Mouse (Mus musculus): ENCODE data around the gene St5.

St5 gene

DNA sequence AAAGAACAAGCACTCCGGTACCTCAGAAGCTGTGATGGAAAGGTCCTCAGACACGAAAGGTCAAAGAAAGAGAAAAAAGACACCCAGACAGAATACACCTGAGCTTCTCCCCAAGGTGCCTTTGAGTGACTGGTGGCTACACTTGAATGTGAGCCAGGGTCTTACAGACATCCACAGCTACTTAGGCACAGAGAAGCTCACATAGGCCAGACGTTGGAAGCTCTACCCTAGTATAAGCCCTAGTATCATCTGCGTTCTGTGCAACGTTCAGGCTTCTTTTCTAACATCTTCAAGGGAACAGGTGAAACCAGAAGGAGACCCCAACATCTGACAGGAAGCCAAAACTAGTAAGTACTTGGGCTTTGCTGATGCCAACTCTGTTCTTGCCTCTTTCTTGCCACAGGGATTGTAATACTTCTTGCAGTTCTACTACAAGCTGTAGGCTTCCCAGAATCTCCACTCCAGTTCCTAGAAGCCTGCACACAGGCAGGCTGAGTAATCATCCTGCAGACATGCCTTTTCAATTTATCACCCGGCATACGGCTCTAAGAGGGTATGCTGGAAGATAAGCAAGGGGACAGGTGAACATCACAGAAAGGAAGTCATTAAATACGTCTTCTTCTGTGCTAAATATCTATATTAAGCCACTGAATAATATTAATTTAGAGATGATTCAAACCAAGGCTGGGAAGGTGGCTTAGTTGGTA, 67.2 kb downstream of the St5 start:
- DNase-seq: no peak

DNA sequence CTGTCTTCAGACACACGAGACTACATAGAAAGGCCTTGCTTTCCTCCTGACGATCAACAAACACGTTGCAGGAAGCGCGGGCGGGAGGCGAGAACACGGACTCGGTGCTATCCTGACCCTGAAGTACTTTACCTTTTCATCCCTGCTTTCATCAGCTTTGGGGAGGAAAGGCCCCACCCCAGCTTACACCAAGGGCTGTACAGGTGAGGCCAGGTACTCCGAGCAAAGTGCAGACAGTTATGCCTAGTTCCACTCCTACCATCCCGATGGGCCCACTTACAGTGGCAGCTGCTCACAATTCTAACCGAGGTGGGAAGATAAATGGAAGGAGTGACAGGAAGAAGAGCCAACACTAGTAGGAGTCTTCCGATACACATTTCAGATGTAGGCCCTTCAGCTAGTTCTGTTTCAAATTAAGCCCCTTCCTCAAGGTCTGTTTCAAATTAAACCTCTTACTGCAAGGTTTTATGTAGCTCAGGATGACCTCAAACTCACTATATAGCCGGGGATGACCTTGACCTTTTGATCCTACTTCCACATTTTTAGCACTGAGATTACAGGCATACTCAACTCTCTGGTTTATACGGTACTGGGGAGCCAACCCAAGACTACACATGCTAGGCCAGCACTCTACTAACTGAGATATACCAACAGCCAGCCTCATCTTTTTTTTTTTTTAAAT, 69.9 kb downstream of the St5 start:
- no peak for DNase-seq

- no peak for DNase-seq
Measured at GRCm38 (mm10) chr7:109631330-109631729, 72.1 kb downstream of the St5 start.

GRCm38 (mm10) chr7:109629871-109630778, 73.3 kb downstream of the St5 start:
- no peak for DNase-seq

GRCm38 (mm10) chr7:109628935-109629609, 74.3 kb downstream of the St5 start:
- DNase-seq: peak; percentile 38

GRCm38 (mm10) chr7:109627851-109628250, 75.6 kb downstream of the St5 start:
- no peak for DNase-seq

DNA sequence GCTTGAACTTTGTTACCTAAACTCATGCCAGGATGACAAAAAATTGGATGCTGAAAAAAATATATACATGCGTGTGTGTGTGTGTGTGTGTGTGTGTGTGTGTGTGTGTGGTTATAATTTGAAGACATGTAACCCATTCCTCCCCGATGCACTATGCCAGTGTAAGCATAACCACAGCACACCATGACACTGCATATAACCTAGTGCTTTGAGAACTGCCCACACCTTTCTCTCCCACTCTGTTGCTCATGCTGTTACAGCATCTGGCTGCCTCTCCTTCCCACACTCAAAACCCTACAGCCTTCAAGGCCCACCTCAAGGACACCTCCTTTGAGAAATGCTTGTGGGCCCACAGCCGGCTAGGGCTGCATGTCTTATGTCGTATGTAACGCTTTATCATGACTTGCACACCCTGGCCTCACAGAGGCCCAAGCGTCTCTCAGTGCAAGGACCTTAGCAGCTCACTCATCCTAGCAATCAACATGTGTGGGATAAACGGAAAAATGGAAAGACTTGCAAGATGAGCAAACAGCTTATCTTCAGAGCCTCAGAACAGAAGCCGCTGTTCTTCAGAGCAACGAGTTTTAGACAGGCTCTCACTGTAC, 81.1 kb downstream of the St5 start:
- no peak for DNase-seq

DNA sequence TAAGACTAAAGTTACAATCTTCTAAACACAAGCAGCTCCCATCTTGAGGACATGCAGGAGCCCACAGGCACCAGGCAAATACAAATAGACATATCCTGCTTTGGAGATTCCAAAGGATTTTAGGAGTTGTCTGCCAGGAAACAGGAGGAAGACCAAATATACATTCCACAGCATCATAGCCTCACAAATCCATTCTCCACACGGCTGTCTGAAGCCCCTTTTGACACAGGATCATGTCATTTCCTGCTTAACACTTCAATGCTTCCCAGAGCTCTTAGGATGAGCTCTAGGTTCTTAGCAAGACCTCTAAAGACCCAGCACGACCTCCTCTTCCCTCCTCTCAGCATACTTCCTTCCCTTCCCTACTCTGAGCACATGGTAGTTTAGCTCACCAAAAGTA, 82.4 kb downstream of the St5 start:
- DNase-seq: no peak

- DNase-seq: no peak
Measured at GRCm38 (mm10) chr7:109620288-109620687, 83.1 kb downstream of the St5 start.

DNA sequence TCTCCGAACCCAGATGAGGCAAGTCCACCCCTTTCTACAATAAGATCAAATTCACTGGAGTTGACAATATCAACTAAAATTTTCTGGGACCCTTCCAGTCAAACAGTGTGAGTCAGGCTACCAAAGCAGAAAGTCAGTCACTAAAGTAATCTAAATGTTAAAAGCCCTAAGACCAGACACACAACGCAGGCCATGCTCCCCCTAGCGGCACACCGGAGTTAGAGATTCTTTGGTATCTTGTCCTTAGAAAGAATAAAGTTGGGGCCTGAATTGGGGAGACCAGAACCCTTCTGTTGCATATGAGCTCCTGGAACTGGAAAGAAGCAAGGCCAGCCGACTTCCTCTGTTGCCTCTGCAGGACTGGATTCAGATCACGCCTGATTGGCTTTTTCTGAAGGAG, 84.7 kb downstream of the St5 start:
- DNase-seq: peak; percentile 68

GRCm38 (mm10) chr7:109617838-109618237, 85.6 kb downstream of the St5 start:
- DNase-seq: no peak

- peak; percentile 96 for DNase-seq
Measured at GRCm38 (mm10) chr7:109616034-109616979, 87.1 kb downstream of the St5 start.

DNA sequence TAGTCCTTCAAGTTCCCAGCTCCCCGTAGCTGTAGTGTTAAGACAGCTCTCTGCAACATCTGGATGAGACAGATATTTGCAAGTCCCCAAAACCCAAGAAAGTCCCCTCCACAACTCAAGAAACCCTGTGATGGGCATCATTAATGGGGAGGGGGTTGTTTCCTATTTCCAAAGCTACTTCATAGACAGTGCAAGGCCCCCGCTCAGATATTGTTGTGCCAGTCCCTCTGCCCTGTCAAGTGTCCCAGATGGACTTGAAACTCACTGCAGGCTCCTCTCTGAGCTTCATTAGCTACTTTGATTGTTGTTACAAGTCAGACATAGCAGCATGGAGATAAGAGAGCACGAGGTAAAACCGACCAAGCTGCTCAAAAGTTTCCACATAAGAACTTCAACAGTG, 87.8 kb downstream of the St5 start:
- peak; percentile 27 for DNase-seq

GRCm38 (mm10) chr7:109614939-109615338, 88.5 kb downstream of the St5 start:
- peak; percentile 66 for DNase-seq

DNA sequence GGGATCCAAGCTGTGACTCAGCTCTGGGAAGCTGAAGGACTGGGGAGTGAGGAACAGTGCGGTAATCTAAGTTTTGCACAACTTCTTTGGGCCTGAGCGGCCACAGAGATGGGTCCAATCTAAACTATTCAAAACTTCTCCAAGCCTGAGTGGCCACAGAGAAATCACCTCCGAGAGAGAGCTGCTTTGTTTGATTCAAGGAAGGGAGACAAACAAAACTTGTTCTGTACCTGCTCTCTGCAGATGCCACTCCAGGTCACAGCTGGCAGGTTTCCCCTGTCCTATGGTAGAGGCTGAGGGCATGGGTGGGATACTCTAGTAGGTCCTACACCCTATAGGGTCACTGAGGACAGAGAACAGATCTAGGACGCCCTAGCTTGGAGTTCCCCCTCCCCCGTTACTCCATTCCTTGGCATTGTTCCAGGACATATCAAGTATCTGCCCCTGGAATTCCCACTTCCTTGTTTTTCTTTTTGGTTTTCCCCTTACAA, 89.8 kb downstream of the St5 start:
- DNase-seq: peak; percentile 67

- no peak for DNase-seq
Measured at GRCm38 (mm10) chr7:109613051-109613450, 90.4 kb downstream of the St5 start.

DNA sequence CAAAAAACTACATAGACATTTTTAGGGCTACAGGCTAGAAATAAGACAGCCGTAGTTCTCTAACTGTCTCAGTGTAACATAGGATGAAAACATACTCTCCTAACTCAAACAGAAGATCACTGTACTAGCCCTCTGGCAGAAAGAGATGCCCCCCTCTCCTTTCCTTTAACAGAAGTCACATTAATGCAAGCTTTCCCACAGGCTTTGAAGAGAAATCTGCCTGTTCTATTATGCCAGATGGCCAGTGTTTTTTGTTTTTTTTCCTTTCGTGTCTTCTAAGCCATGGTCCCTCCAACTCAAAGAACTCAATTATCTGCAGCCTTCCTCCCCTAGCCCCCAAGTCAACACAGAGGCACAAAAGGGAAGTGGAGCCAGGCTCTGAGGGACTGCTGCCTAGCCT, 90.9 kb downstream of the St5 start:
- no peak for DNase-seq

DNA sequence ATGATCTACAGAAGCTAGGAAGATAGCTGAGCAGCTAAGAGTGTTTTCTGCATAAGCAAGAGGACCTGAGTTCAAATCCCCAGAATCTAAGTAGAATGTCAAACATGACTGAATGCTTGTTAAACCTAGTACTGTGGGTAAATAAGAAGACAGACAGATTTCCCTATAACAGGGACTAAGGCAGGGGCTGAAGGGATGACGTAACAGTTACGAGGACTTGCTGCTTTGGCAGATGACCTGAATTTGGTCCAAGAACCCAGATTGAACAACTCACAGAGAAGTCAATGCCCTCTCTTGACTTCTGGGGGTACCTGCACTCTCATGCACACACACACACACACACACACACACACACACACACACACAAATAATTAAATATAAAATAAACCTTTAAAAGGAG, 93.1 kb downstream of the St5 start:
- no peak for DNase-seq

GRCm38 (mm10) chr7:109609565-109610345, 93.7 kb downstream of the St5 start:
- DNase-seq: no peak

DNA sequence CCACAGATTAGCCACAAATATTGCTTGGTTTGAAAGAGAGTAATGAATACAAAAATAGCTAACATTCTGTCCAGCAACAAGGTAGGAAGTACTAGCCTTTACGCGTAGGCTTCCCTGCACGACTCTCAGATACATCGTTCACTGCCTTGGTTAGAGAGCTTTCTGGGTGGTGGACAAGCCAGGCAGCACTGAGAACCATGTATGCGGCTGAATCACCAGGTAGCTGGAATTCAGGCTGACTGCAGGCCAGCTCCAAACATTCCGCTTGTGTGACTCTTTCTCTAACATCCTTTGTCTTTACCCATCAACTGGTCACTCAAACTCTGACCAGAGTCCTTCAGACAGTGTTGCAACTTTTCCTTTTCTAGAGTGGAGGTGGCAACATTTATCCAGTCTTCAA, 94.6 kb downstream of the St5 start:
- DNase-seq: no peak

Data from retina, postnatal 1 day (tissue).